Mouse (Mus musculus): ENCODE results near the gene Zdhhc20.

GRCm38 (mm10) chr14:57915341-57915740 lies 25.3 kb upstream of the Zdhhc20 start:
- no peak for TF ChIP-seq POLR2A (IDR thresholded peaks at IDR 0.05; ENCODE audit: low read depth, low read length)
- TF ChIP-seq CTCF (IDR thresholded peaks at IDR 0.05; ENCODE audit: extremely low read depth, insufficient read depth, insufficient read length, insufficient replicate concordance): no peak
